Mouse (Mus musculus) gastrocnemius, postnatal 4 days (tissue): Measurements from ENCODE around the gene 6430550D23Rik. TPM values are rescaled to one million over a fixed set of nuclear protein-coding genes. Genes with fewer than 3 reads are reported as not detected.

Experiments
- total RNA-seq, 2 experiments: library from RNA; stranded (reverse); gene quantifications; 2 replicates each; pipeline ENCODE4 v1.2.3; 2021

The 6430550D23Rik gene
- total RNA-seq, 2 experiments from 2014 or later, result 0.23 to 0.59 TPM

Other genes with a start within 250 kb of the 6430550D23Rik start
- gene Mmp24, start 232.6 kb downstream of the 6430550D23Rik start, total RNA-seq, result under 1 TPM; 0.05 TPM
- 10 to 100 TPM; 11.4 to 13.5 TPM for gene BC029722, start 188.6 kb downstream of the 6430550D23Rik start, total RNA-seq
- 10 to 100 TPM; 74.9 to 79.4 TPM for gene Eif6, start 181.1 kb downstream of the 6430550D23Rik start, total RNA-seq
- gene Fam83c, start 173.1 kb downstream of the 6430550D23Rik start, total RNA-seq, result not detected
- 10 to 100 TPM; 75.1 to 80.2 TPM for gene Uqcc1, start 77.7 kb downstream of the 6430550D23Rik start, total RNA-seq
- not detected for gene Gm15557, start 67.2 kb downstream of the 6430550D23Rik start, total RNA-seq
- gene Gdf5, start 62.6 kb downstream of the 6430550D23Rik start, total RNA-seq, result under 1 TPM; 0.10 to 0.15 TPM
- gene Cep250, start 51.5 kb downstream of the 6430550D23Rik start, total RNA-seq, result 10 to 100 TPM; 19.0 to 22.7 TPM
- gene Ergic3, start 68 bp upstream of the 6430550D23Rik start, total RNA-seq, result 10 to 100 TPM; 92.9 to 98.5 TPM
- gene Fer1l4, start 45.0 kb upstream of the 6430550D23Rik start, total RNA-seq, result not detected
- 1 to 10 TPM in 1 of 2 experiments, under 1 TPM in 1; 0.49 to 1.1 TPM for gene Spag4, start 57.2 kb upstream of the 6430550D23Rik start, total RNA-seq
- gene Cpne1, start 104.0 kb upstream of the 6430550D23Rik start, total RNA-seq, result 10 to 100 TPM; 19.1 to 20.9 TPM
- 10 to 100 TPM; 25.3 to 27.4 TPM for gene Rbm12, start 104.0 kb upstream of the 6430550D23Rik start, total RNA-seq
- gene Gm28036, start 119.1 kb upstream of the 6430550D23Rik start, total RNA-seq, result 10 to 100 TPM; 19.6 to 21.3 TPM
- gene Romo1, start 136.1 kb upstream of the 6430550D23Rik start, total RNA-seq, result 100 to 1,000 TPM; 215 to 232 TPM
- 10 to 100 TPM; 35.2 to 35.3 TPM for gene Nfs1, start 136.2 kb upstream of the 6430550D23Rik start, total RNA-seq
- gene Rbm39, start 172.3 kb upstream of the 6430550D23Rik start, total RNA-seq, result 100 to 1,000 TPM; 246 to 293 TPM
- gene Phf20, start 188.5 kb upstream of the 6430550D23Rik start, total RNA-seq, result 10 to 100 TPM; 39.1 to 41.4 TPM